Mouse (Mus musculus) CD4-positive, CD25-positive, alpha-beta regulatory T cell, adult 2 months (primary cell): ENCODE measurements around the gene Gm10153.
"Not testable (repeated sequence)": the region's sequence is repeated elsewhere in the genome, so short reads cannot be mapped to it uniquely, and the experiment has no call there.

Source experiments
- DNase-seq: peaks from one replicate; pipeline ENCODE4 v3.0.0-alpha.2; 2012; ENCODE audit warnings: low read depth, low spot score

Gene Gm10153

DNA sequence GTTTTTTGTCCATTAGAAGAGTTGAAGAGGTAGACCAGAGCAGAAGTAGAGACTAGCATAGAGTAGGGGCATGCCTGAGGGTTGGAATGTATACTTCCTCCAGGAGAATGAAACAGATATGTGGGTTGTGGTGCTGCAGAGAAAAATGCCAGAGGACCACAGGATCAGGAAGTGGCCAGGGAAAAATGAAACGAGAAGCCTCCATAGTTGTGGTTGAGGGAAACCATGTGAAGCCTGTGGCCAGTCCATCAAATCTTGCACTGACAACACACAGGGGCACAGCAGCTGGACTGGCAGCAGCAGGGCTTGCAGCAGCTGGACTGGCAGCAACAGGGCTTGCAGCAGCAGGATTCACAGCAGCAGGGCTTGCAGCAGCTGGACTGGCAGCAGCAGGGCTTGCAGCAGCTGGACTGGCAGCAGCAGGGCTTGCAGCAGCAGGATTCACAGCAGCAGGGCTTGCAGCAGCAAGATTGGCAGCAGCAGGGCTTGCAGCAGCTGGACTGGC lies 46.6 kb downstream of the Gm10153 start:
- DNase-seq: not testable (repeated sequence)

GRCm38 (mm10) chr7:142140696-142141095 lies 49.5 kb downstream of the Gm10153 start:
- no peak for DNase-seq
